Mouse (Mus musculus) ES-Bruce4 (cell line): Measurements from ENCODE around the gene Cacna1a.

Experiments
- CTCF ChIP-seq: IDR thresholded peaks from one replicate; pipeline ENCODE4 v1.8.1; 2011; ENCODE audit warnings: low read depth, low read length
- EP300 ChIP-seq: IDR thresholded peaks from 2 replicates; pipeline ENCODE4 v1.6.1; 2011; ENCODE audit warnings: low read depth, low read length; ENCODE audit not compliant: insufficient read depth
- POLR2A ChIP-seq: IDR thresholded peaks from one replicate; pipeline ENCODE4 v1.8.1; 2011; ENCODE audit warnings: low read length; ENCODE audit not compliant: insufficient read depth

- TF ChIP-seq CTCF (no peak), POLR2A (no peak), EP300 (no peak)
These were observed 39.8 kb downstream of the Cacna1a start for GRCm38 (mm10) chr8:84428034-84428433.
